Mouse (Mus musculus) neural tube, embryonic 11.5 days (tissue): ENCODE measurements around the gene Pon2. TPM values are rescaled to one million over a fixed set of nuclear protein-coding genes. Genes with fewer than 3 reads are reported as not detected.
"Not testable (repeated sequence)": the region's sequence is repeated elsewhere in the genome, so short reads cannot be mapped to it uniquely, and the experiment has no call there.

Experiments used
- ATAC-seq: fragments of 200-750 bp; cut with Nextera tagmentation; 2 replicates; pipeline ENCODE4 v1.8.0; 2017; ENCODE audit warnings: moderate number of reproducible peaks, mild to moderate bottlenecking, moderate TSS enrichment, moderate library complexity; ENCODE audit not compliant: insufficient read depth, low FRiP score, low TSS enrichment
- DNase-seq: peaks from one replicate; pipeline ENCODE4 v3.0.0-alpha.2; 2015; ENCODE audit warnings: low spot score
- H3K27ac ChIP-seq: fragments of 300-500 bp; sonication (generic); 2 replicates; pipeline ENCODE4 v1.5.1; 2014; ENCODE audit warnings: low read depth, mild to moderate bottlenecking, low read length
- H3K27me3 ChIP-seq: fragments of 300-500 bp; sonication (generic); 2 replicates; pipeline ENCODE4 v1.6.1; 2014; ENCODE audit warnings: mild to moderate bottlenecking, low read length, mixed read lengths; ENCODE audit not compliant: control insufficient read depth, insufficient read depth
- H3K36me3 ChIP-seq: fragments of 300-500 bp; sonication (generic); 2 replicates; pipeline ENCODE4 v1.6.1; 2014; ENCODE audit warnings: mild to moderate bottlenecking, low read length, moderate library complexity, mixed read lengths; ENCODE audit not compliant: control insufficient read depth, insufficient read depth
- H3K4me1 ChIP-seq: fragments of 300-500 bp; sonication (generic); 2 replicates; pipeline ENCODE4 v1.6.1; 2014; ENCODE audit warnings: low read length, mixed read lengths; ENCODE audit not compliant: control insufficient read depth, insufficient read depth
- H3K4me2 ChIP-seq: fragments of 300-500 bp; sonication (generic); 2 replicates; pipeline ENCODE4 v1.6.1; 2014; ENCODE audit warnings: low read depth, mild to moderate bottlenecking, moderate library complexity
- H3K4me3 ChIP-seq: fragments of 300-500 bp; sonication (generic); 2 replicates; pipeline ENCODE4 v1.5.1; 2014; ENCODE audit warnings: low read depth, low read length
- H3K9ac ChIP-seq: fragments of 300-500 bp; sonication (generic); 2 replicates; pipeline ENCODE4 v1.6.1; 2014; ENCODE audit warnings: mild to moderate bottlenecking, low read length
- H3K9me3 ChIP-seq: fragments of 300-500 bp; sonication (generic); 2 replicates; pipeline ENCODE4 v1.6.1; 2016; ENCODE audit warnings: low read length; ENCODE audit not compliant: control insufficient read depth
- WGBS: fragments of 180-500 bp; shearing (Covaris S2); extraction: QIAGEN DNeasy Blood & Tissue Kit; methylation state at CpG from one replicate; pipeline ENCODE4 v1.1.7; 2014; 5-methylcytosine and 5-hydroxymethylcytosine counted together
- polyA plus RNA-seq: library from polyadenylated mRNA; unstranded; fragments of >200 nt; fragmentation: Nextera tagmentation; extraction: Ambion mirVana; gene quantifications from 2 replicates; pipeline ENCODE4 v1.2.1, GENCODE M21; 2014

The Pon2 gene
- 25.1 and 25.9 TPM in 2 replicates for polyA plus RNA-seq

DNA sequence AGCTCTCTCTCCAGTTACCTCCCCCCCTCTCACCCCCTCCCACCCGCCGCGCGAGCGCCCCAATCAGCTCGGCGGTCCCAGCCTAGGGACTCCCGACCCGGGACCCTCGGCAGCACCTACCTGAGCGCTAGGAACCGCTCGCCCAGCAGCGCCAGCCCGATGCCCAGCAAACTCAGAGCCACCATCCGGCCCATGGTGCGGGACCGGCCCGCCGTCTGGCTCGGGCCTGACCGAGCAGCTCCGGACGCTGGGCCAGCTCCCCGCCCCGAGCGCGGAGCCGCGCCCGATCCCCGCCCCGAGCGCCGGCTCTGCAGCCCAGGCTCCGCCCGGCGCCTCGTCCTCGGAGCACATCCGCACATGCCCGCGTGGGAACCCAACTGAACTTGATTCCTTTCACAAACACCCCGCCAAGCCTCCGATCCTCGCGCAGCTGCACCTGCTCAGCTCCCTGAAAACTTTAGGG, at the start of gene Pon2:
TSS of gene Pon2 (minus strand) at position 364 of the 463 bp plus-strand sequence.
- DNase-seq: peak; percentile 84
- Histone ChIP-seq H3K27me3 (no peaks in the 10 kb centered on the region), H3K4me1 (no peaks in the 10 kb centered on the region), H3K4me3 (peak within 1 kb of the TSS; percentile 58), H3K36me3 (no peaks in the 10 kb centered on the region), H3K9ac (peak within 1 kb of the TSS; percentile 73), H3K9me3 (no peaks in the 10 kb centered on the region), H3K4me2 (peak within 1 kb of the TSS; percentile 67), H3K27ac (peak within 1 kb of the TSS; percentile 53; the same call in 1 of the 2 replicates)
- WGBS: under 1% methylated on average over 26 of the region's 47 CpGs
- peak; percentile 94 for ATAC-seq

DNA sequence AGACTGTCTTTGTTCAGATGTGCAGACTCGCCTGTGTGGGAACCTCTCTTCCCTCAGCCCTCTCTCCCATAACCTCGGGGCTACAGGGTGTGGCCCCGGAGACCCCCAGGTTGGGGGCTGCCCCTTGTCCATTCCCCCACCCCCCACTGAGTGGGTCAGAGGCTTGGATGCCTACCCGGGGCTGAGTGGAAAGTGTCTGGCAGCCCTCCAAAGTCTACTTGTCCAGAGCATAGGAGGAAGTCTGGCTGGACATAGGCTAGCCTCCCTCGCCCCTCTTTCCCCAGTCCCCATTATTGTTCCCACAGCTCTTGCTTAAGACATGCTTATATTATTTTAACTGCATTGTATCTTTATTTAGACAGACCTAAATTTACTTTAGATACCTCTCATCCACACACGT, 46.0 kb upstream of the Pon2 start:
- H3K36me3 ChIP-seq: no peaks in the 10 kb centered on the region
- H3K9me3 ChIP-seq: no peaks in the 10 kb centered on the region
- no peak overlapping the region for H3K4me2 ChIP-seq
- no peak overlapping the region for H3K27ac ChIP-seq
- H3K4me1 ChIP-seq: no peaks in the 10 kb centered on the region
- DNase-seq (no peak), ATAC-seq (no peak)
- H3K27me3 ChIP-seq: no peaks in the 10 kb centered on the region
- WGBS: 81% methylated on average over 6 of the region's 6 CpGs
- H3K9ac ChIP-seq: no peak overlapping the region
- no peak overlapping the region for H3K4me3 ChIP-seq

DNA sequence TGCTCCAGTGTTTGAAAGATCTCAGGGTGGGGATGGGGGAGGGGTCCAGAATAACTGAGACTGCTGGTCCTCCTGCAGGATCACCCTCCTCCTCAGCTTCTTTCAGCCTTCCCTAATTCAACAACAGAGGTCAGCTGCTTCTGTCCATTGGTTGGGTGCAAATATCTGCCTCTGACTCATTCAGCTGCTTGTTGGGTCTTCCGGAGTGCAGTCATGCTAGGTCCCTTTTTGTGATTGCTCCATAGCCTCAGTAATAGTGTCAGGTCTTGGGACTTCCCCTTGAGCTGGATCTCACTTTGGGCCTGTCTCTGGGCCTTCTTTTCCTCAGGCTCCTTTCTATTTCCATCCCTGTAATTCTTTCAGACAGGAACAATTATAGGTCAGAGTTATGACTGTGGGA, 41.0 kb upstream of the Pon2 start:
- 96% methylated on average over 1 of the region's 1 CpGs for WGBS
- H3K9me3 ChIP-seq, H3K9ac ChIP-seq, H3K27ac ChIP-seq, H3K4me2 ChIP-seq, ATAC-seq, DNase-seq, H3K27me3 ChIP-seq, H3K4me1 ChIP-seq, H3K4me3 ChIP-seq, H3K36me3 ChIP-seq: not testable (repeated sequence)

DNA sequence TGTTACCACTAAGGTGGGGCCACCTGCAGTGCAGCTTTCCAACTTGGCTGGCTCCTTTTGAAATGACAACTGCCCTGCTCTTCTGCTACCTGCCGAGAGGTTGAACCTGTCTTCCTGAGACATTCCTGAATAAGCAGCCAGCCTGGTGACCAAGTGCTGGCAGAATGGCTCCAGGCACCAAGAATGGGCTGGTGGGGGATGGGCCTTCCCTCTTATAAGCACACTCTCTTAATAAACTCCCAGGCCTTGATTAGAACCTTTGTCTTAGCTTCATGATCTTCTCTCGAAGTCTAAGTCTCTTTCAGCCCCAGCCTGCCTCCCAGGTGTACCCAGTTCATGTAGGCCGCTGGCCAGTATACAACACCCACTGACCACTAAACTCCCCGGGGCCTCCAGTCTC, 40.5 kb upstream of the Pon2 start:
- not testable (repeated sequence) for H3K27me3 ChIP-seq, H3K36me3 ChIP-seq, DNase-seq, H3K9me3 ChIP-seq, H3K4me2 ChIP-seq, ATAC-seq, H3K27ac ChIP-seq, H3K4me3 ChIP-seq, H3K4me1 ChIP-seq, H3K9ac ChIP-seq
- 88% methylated on average over 4 of the region's 4 CpGs for WGBS

DNA sequence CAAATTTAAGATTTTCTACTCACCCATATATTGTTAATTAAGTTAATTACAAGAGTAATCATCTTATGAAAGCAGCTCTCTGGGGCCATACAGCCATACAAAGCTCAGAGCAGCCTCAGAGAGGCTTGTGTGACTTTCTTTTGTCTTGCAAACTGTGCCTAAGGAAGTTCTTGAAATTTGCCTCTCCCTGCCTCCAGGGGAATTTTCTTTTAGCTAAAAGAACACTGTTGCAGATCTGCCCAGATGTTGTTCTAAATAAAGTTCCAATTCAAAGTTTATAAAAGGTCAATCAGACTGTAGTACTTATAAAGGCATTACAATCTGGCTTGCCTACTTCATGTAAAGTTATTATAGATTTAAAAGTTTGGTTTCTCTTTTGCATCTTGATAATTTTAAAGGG, 37.8 kb upstream of the Pon2 start:
- DNase-seq, H3K4me1 ChIP-seq, H3K4me3 ChIP-seq, H3K27me3 ChIP-seq, H3K36me3 ChIP-seq, H3K9ac ChIP-seq, H3K27ac ChIP-seq, ATAC-seq, H3K9me3 ChIP-seq, H3K4me2 ChIP-seq: not testable (repeated sequence)

DNA sequence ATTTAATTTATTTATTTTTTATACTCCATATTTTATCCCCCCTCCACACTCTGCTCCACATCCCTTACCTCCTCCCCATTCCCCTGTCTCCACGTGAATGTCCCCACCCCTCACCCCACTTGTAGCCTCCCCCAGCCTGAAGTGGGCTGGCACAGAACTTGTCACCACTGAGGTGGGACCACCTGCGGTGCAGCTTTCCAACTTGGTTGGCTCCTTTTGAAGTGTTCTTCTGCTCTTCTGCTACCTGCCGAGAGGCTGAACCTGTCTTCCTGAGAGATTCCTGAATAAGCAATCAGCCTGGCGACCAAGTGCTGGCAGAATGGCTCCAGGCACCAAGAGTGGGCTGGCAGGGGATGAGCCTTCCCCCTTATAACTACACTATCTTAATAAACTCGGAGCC, 35.8 kb upstream of the Pon2 start:
- Histone ChIP-seq H3K4me2 (no peak overlapping the region), H3K9me3 (no peaks in the 10 kb centered on the region), H3K4me3 (no peak overlapping the region), H3K4me1 (no peaks in the 10 kb centered on the region), H3K27me3 (no peaks in the 10 kb centered on the region), H3K9ac (no peak overlapping the region), H3K36me3 (no peaks in the 10 kb centered on the region), H3K27ac (no peak overlapping the region)
- WGBS: 49% methylated on average over 5 of the region's 5 CpGs
- ATAC-seq (no peak), DNase-seq (peak; percentile 15)

DNA sequence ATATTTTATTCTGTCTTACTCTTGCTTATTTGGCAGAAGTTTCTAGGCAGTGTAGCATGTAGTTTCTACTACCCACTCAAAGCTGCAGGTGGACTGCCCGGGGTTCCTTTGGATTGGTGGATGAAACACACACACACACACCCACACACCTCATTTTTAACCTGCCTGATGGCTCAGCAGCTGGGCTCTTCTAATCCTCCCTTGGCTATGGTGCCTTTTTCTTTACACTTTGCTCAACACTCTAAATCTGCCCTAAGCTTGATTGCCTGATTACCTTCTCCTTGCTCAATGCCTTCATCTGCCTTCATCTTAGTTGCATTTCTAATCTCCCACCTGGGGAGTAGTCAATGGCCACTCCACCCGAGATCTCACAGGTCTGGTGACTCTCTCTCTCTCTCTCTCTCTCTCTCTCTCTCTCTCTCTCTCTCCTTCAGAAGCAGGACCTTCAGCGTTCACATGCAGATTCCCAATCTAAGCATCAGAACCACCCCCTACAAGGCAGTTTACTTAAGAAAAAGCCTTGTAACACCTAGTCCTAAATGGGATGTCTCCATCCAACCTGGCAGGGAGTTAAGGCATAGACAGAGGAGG, 34.4 kb upstream of the Pon2 start:
- H3K4me3 ChIP-seq: no peak overlapping the region
- DNase-seq (no peak), ATAC-seq (no peak)
- no peaks in the 10 kb centered on the region for H3K4me1 ChIP-seq
- no peak overlapping the region for H3K27ac ChIP-seq
- H3K9ac ChIP-seq: no peak overlapping the region
- no peak overlapping the region for H3K4me2 ChIP-seq
- no peaks in the 10 kb centered on the region for H3K9me3 ChIP-seq
- H3K36me3 ChIP-seq: no peaks in the 10 kb centered on the region
- WGBS: 75% methylated on average over 3 of the region's 3 CpGs
- H3K27me3 ChIP-seq: no peaks in the 10 kb centered on the region

DNA sequence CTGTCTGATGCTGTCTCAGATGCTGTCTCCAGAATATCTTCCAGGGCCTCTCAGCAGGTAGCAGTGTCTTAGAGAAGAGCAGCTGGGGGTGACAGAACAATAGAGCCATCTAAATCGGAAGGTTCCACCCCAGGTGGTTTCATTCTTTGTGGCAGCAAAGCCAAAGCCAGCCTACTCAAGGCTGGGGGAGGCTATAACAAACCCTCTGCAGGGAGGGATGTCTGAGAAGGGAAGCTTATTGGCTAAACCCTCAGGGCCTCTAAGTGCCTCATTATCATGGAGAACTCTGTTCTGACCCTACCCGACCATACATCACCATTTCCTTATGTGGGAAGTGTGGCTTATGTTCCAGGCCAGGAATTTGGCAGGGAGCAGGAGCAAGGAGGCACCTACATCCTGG, 26.9 kb upstream of the Pon2 start:
- no peak for DNase-seq
- WGBS: 60% methylated on average over 2 of the region's 2 CpGs
- Histone ChIP-seq H3K9me3 (no peaks in the 10 kb centered on the region), H3K27ac (no peak overlapping the region), H3K4me3 (no peak overlapping the region), H3K36me3 (no peaks in the 10 kb centered on the region), H3K4me2 (no peak overlapping the region), H3K9ac (no peak overlapping the region), H3K4me1 (no peaks in the 10 kb centered on the region), H3K27me3 (no peaks in the 10 kb centered on the region)
- ATAC-seq: no peak

DNA sequence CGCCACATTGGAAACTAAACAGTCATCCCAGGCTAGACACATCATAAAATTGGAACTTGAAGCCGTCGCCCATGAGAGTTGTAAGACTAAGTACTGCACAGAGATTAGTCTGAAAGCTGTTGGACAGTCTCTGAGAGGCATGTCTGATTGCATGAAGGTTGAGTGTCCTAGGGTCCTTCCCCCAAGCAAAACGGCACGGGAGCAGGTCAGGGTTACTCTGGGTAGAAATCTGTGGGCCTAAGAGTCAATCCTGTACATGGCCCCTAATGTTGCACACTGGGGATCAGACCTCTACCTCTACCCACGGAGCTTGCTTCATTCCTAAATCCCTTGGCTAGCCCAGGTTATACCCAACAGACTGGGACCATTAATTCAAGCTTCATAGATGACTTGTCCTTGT, 25.8 kb upstream of the Pon2 start:
- ATAC-seq, H3K9me3 ChIP-seq, H3K4me2 ChIP-seq, H3K27me3 ChIP-seq, H3K36me3 ChIP-seq, H3K9ac ChIP-seq, DNase-seq, H3K4me3 ChIP-seq, H3K27ac ChIP-seq, H3K4me1 ChIP-seq: not testable (repeated sequence)
- 94% methylated on average over 6 of the region's 6 CpGs for whole genome bisulfite sequencing
